8 mouse cellular contexts compared by ENCODE assay signal in genomic region chr7:44869697-44870528, GRCm38 (mm10). TPM values are rescaled to one million over a fixed set of nuclear protein-coding genes. Genes with fewer than 3 reads are reported as not detected.
DNase-seq lines count a peak whose midpoint lies in the region; ATAC-seq lines count a peak whose summit lies in the region.

Gene Ptov1 (minus strand): TSS chr7:44869788.

- intact Hi-C loops in gastrocnemius, postnatal 14 days (cut with DNase I; ENCODE audit: low total_unique reads): no loop called here
- intact Hi-C loops in left cerebral cortex, postnatal 10 days (cut with DNase I): no loop called here

- peak; percentile 89 for ATAC-seq in inflammation-experienced regulatory T-cells, adult 6 months
- ATAC-seq in megakaryocyte-erythroid progenitor cell, adult 5-6 weeks (replicated peaks; ENCODE audit: low FRiP score, low TSS enrichment, poor library complexity, severe bottlenecking): peak; percentile 84

- DNase-seq in adrenal gland, adult (ENCODE audit: inconsistent age in 2 of 2, low spot score in 1 of 2): peak; percentile 97 to 98
- DNase-seq in embryo, embryonic 10.5 days (ENCODE audit: low spot score): peak; percentile 97
- peak; percentile 94 for DNase-seq in gastrocnemius, postnatal 14 days
- DNase-seq in left cerebral cortex, postnatal 10 days (ENCODE audit: extremely low spot score in 1 of 2, low spot score in 2 of 2): peak; percentile 96 to 97
- DNase-seq in right cerebral cortex, postnatal 25 days: peak; percentile 94
- peak; percentile 92 for DNase-seq in urinary bladder, postnatal 4 days (ENCODE audit: low spot score in 2 of 2)

RNA-seq across cellular contexts. Expression of gene Ptov1, which starts in this region (rescaled TPM):
- 100 to 1,000 TPM; 161 to 167 TPM for total RNA-seq in gastrocnemius, postnatal 14 days (2021)
- polyA plus RNA-seq in inflammation-experienced regulatory T-cells, adult 6 months (2017; shearing (Covaris generic)): 1 to 10 TPM; 1.9 to 5.6 (median 3.2) TPM
- total RNA-seq in left cerebral cortex, postnatal 10 days (2021): 100 to 1,000 TPM; 251 to 269 TPM
- total RNA-seq in megakaryocyte-erythroid progenitor cell, adult 5-6 weeks (2014; fragmentation: Nextera tagmentation): 79.6 and 88.8 TPM in 2 replicates
- 19.6 and 40.9 TPM in 2 replicates for total RNA-seq in megakaryocyte-erythroid progenitor cell, adult 5-6 weeks (2017)

Comparison
In these comparisons a context has a peak if more than half of its experiments do, and no peak if none do; other contexts are left out.
1. Peak in every context shown above with its lines: DNase-seq and ATAC-seq.